In the genomic region with DNA sequence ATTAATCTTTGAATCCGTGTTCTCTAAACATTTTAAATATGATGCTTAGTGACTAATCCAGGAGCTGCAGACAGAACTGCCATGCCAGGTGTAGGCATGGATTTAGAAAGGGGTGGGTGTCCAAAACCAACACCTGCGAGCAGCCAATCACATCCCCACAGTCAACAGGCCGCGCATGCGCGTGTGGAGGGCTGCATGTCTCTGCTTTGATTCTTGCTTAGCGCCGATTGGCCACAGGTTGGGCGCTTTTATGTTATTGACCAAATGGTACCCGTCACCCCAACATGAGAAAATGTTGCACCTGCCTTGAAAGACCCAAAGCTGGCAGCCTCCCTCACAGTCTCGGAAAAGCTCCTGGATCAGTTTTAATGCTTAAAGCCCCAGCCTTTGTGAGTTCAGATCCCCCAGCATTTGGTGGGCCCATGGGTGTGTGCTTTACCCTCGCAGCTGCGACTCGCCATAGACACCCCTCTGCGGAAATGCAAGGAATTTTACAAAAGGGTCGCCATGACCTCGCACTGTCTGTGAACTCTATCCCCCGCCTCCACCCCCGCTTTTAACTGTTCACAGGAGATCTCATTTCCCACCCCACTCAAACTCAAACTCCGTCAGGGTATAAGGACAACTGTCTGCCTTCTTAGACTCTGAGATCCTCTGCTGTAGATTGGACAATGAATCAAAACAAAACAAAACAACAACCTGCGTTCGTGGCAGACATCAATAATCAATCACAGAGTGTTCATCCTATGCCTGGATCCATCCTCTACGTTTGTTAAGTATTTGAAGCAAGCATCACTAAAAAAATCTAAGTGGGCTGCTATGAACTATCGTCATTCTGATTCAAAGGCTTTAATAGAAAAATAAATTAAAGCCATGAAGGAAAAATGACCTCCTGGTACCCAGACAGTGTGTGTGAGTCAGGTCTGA, we compare ENCODE assay signal across 15 mouse cellular contexts.
"Had no signal": no experiment of that assay in that cellular context is flagged by ENCODE, and none has a peak within 500 bp of the region (broad histone marks: within the 10 kb centered on the region; RNA-seq: fewer than 3 reads in every experiment).

No protein-coding gene starts in this region.

- H3K4me3 ChIP-seq: kidney, embryonic 15.5 days; limb, embryonic 13.5 days; liver, embryonic 13.5 days had no signal

- H3K36me3 ChIP-seq: kidney, embryonic 15.5 days; limb, embryonic 13.5 days; liver, embryonic 13.5 days had no signal

- H3K27ac ChIP-seq: kidney, embryonic 15.5 days; limb, embryonic 13.5 days; liver, embryonic 13.5 days had no signal

- H3K4me2 ChIP-seq: kidney, embryonic 15.5 days; limb, embryonic 13.5 days; liver, embryonic 13.5 days; midbrain, embryonic 11.5 days had no signal

- DNase-seq: kidney, adult 8-10 months; kidney, postnatal 10 days; kidney, postnatal 36 days; left cerebral cortex, postnatal 4 days; liver, embryonic 13.5 days; lung, adult 2 months; lung, postnatal 14 days; lung, postnatal 4 days; midbrain, embryonic 14.5 days; right cerebral cortex, adult 18-20 months; thymus, adult 18-20 months; thymus, postnatal 36 days had no signal

- H3K9ac ChIP-seq: kidney, embryonic 15.5 days; limb, embryonic 13.5 days; liver, embryonic 13.5 days had no signal

- H3K9me3 ChIP-seq: kidney, embryonic 15.5 days; limb, embryonic 13.5 days; liver, embryonic 13.5 days had no signal

- H3K27me3 ChIP-seq: liver, embryonic 13.5 days had no signal
